Mouse (Mus musculus): ENCODE data around the gene Tnpo1. TPM values are rescaled to one million over a fixed set of nuclear protein-coding genes. Genes with fewer than 3 reads are reported as not detected.

Gene Tnpo1
- total and polyA plus RNA-seq, 2 experiments from 2014 or later = 16.2 to 73.5 TPM

DNA sequence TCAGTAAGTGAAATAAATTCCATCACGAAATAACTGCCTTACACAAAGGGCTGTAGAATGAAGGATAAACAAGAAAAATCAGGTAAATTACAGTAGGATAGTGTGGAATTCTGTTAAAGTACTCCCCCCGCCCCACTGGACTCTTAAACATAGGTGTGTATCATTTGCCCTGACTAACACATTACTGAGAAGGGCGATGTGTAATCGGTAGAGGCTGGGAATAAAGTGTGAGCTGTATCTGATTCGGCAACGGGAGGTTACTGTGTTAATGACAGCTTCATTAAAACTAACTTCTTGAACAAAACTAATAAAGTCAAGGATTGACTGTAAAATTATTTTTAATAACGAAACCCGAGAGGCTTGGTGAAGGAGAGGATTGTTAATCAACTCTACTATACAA, 34.7 kb downstream of the Tnpo1 start:
- no peak overlapping the region for H3K27ac ChIP-seq (ENCODE audit: low read depth, low read length)
- WGBS = 18% methylated on average over 8 of the region's 8 CpGs
- H3K4me2 ChIP-seq (ENCODE audit: low read depth) = peak overlapping the region; percentile 95; the same call in 1 of the 2 replicates
- DNase-seq (no peak), ATAC-seq (no peak)
- no peaks in the 10 kb centered on the region for H3K9me3 ChIP-seq (ENCODE audit: low read length)
- TF ChIP-seq CTCF (IDR thresholded peaks at IDR 0.05; ENCODE audit: low read depth) = no peak
- H3K4me3 ChIP-seq (ENCODE audit: low read depth, low read length) = no peak overlapping the region; the same call in 1 of the 2 replicates
- H3K4me1 ChIP-seq (ENCODE audit: insufficient read depth) = peaks cover 6% of the 10 kb centered on the region; the same call in 1 of the 2 replicates
- peaks cover 9% of the 10 kb centered on the region for H3K36me3 ChIP-seq (ENCODE audit: insufficient read depth)
- no peaks in the 10 kb centered on the region for H3K27me3 ChIP-seq (ENCODE audit: insufficient read depth, low read length)
- no peak overlapping the region for H3K9ac ChIP-seq

DNA sequence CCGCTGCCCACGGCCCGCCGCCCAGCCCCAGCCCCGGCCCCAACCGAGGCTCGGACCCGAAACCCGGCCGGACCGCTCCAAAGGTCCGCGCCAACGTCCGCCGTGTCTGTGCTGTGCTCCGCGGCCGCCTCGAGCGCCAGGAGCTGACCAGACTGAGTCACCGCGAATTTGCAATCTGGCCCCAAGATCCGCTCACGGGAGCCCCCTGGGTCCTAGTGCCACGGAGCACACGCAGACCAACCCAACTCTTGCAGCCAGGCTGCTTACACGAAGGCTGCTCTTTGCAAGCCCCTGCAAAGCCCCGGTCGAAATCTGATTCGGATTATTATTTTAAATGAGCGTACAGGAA, 35.3 kb downstream of the Tnpo1 start:
- H3K27me3 ChIP-seq (ENCODE audit: insufficient read depth, low read length) = no peaks in the 10 kb centered on the region
- peak; percentile 81 for DNase-seq
- peaks cover 6% of the 10 kb centered on the region; the same call in 1 of the 2 replicates for H3K4me1 ChIP-seq (ENCODE audit: insufficient read depth)
- WGBS = under 1% methylated on average over 32 of the region's 32 CpGs
- ATAC-seq = peak; percentile 92
- H3K27ac ChIP-seq (ENCODE audit: low read depth, low read length) = peak overlapping the region; percentile 94
- H3K36me3 ChIP-seq (ENCODE audit: insufficient read depth) = peaks cover 11% of the 10 kb centered on the region
- peak overlapping the region; percentile 74 for H3K4me3 ChIP-seq (ENCODE audit: low read depth, low read length)
- H3K9me3 ChIP-seq (ENCODE audit: low read length) = no peaks in the 10 kb centered on the region
- TF ChIP-seq CTCF (IDR thresholded peaks at IDR 0.05; ENCODE audit: low read depth) = peak; percentile 58
- H3K9ac ChIP-seq = peak overlapping the region; percentile 82
- H3K4me2 ChIP-seq (ENCODE audit: low read depth) = peak overlapping the region; percentile 95

DNA sequence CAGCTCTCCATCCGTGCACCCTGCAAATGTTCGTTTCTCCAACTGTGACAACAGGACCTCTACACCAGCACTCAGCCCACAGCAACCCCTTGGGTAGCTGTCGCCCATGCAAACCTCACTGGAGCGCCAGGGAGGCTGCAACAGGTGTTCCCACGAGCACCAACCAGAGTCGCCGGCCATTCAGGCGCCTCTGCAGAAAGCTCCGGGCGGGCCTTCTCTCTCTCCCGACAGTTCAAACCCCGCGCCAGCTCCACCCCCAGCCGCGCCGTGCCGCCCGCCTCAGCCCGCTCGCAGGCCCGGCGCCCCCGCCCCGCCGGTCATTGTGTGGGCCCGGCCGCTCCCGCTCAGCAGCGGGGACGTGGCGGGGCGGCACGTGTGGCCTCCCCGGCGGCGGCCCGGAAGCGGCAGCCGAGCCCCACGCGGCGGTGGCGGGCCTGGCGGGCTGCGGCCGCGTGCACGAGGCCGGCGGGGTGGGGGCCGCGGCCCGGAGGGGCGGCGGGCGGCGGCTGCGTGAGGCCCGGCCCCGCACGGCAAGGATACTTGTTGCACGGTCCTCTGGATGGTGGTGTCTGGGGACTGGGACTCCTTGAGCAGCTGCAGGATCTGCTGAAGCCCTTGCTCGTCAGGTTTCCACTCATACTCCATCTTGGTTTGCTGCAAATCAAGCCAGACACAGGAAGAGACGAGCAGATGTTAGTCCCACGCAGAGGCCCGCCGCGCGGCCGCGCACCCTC, 35.9 kb downstream of the Tnpo1 start:
- no peak for TF ChIP-seq CTCF (IDR thresholded peaks at IDR 0.05; ENCODE audit: low read depth)
- Histone ChIP-seq H3K9ac (peak overlapping the region; percentile 82), H3K27me3 (ENCODE audit: insufficient read depth, low read length) (no peaks in the 10 kb centered on the region), H3K36me3 (ENCODE audit: insufficient read depth) (peaks cover 16% of the 10 kb centered on the region), H3K4me3 (ENCODE audit: low read depth, low read length) (peak overlapping the region; percentile 74), H3K4me2 (ENCODE audit: low read depth) (peak overlapping the region; percentile 95), H3K4me1 (ENCODE audit: insufficient read depth) (peaks cover 6% of the 10 kb centered on the region; the same call in 1 of the 2 replicates), H3K9me3 (ENCODE audit: low read length) (no peaks in the 10 kb centered on the region), H3K27ac (ENCODE audit: low read depth, low read length) (peak overlapping the region; percentile 94)
- 3% methylated on average over 51 of the region's 71 CpGs for WGBS
- DNase-seq (peak; percentile 39), ATAC-seq (peak; percentile 75)

DNA sequence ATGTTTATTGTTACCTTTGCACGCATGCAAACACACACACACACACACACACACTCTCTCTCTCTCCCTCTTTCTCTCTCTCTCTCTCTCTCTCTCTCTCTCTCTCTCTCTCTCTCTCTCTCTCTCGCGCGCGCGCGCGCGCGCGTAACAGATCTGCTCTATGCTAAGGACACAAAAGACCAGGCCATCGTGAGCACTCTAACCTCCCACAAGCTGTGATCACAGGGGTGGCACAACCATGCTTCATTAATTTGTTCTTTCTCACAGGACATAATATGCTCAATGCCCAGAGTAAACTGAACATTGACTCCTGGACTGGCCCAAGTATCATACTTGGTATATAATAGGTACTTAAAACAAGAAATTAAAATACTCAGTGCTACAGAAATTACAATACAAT, 37.0 kb downstream of the Tnpo1 start:
- Histone ChIP-seq H3K9ac (no peak overlapping the region), H3K4me2 (ENCODE audit: low read depth) (0 out of 2 replicates have a peak overlapping the region, but pooled peaks have one; percentile 8), H3K27ac (ENCODE audit: low read depth, low read length) (no peak overlapping the region), H3K4me3 (ENCODE audit: low read depth, low read length) (no peak overlapping the region), H3K4me1 (ENCODE audit: insufficient read depth) (peaks cover 6% of the 10 kb centered on the region; the same call in 1 of the 2 replicates), H3K9me3 (ENCODE audit: low read length) (no peaks in the 10 kb centered on the region), H3K27me3 (ENCODE audit: insufficient read depth, low read length) (no peaks in the 10 kb centered on the region), H3K36me3 (ENCODE audit: insufficient read depth) (peaks cover 21% of the 10 kb centered on the region)
- TF ChIP-seq CTCF (IDR thresholded peaks at IDR 0.05; ENCODE audit: low read depth) = no peak
- ATAC-seq (no peak), DNase-seq (no peak)
- 11% methylated on average over 11 of the region's 12 CpGs for WGBS

DNA sequence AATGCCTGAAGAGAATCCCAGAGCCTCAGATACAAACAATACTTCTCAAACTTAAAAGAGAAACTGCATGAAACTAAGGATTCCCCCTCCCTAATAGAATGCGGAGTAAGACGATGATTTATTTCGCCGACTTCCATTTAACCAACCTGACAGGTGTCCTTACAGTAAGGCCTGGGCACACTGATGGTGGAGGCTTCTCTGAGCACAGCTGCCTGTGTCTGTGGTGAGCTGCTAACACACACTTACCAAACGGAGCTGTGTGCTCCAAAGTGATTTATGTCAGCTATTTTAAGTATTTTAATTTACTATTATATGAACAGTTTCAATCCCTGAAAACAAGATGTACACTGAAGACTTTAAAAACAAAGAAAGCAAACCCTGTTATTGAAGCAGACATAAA, 42.4 kb downstream of the Tnpo1 start:
- DNase-seq (no peak), ATAC-seq (no peak)
- H3K4me1 ChIP-seq (ENCODE audit: insufficient read depth) = no peaks in the 10 kb centered on the region
- TF ChIP-seq CTCF (IDR thresholded peaks at IDR 0.05; ENCODE audit: low read depth) = no peak
- no peak overlapping the region for H3K27ac ChIP-seq (ENCODE audit: low read depth, low read length)
- no peak overlapping the region for H3K4me2 ChIP-seq (ENCODE audit: low read depth)
- no peak overlapping the region for H3K9ac ChIP-seq
- no peaks in the 10 kb centered on the region for H3K27me3 ChIP-seq (ENCODE audit: insufficient read depth, low read length)
- H3K36me3 ChIP-seq (ENCODE audit: insufficient read depth) = peaks cover 54% of the 10 kb centered on the region
- no peak overlapping the region for H3K4me3 ChIP-seq (ENCODE audit: low read depth, low read length)
- 90% methylated on average over 5 of the region's 5 CpGs for WGBS
- H3K9me3 ChIP-seq (ENCODE audit: low read length) = no peaks in the 10 kb centered on the region

DNA sequence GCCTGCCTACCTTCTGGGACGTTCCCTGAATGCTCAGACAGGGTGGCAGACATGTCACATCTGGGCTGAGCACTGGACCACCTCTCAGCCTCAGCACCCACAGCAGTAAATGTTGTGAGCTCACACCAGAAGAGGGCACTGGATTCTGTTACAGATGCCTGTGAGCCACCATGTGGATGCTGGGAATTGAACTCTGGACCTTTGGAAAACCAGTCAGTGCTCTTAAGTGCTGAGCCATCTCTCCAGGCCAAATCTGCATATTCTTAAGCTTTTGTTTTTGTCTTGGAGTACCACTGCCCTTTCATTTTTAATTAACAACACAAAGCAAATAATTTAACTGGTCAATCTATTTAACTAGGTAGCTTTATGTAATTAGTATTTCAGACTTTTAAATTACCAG, 44.2 kb downstream of the Tnpo1 start:
- Histone ChIP-seq H3K4me3 (ENCODE audit: low read depth, low read length) (no peak overlapping the region), H3K9ac (no peak overlapping the region), H3K4me1 (ENCODE audit: insufficient read depth) (no peaks in the 10 kb centered on the region), H3K27ac (ENCODE audit: low read depth, low read length) (no peak overlapping the region), H3K36me3 (ENCODE audit: insufficient read depth) (peaks cover 56% of the 10 kb centered on the region), H3K27me3 (ENCODE audit: insufficient read depth, low read length) (no peaks in the 10 kb centered on the region), H3K4me2 (ENCODE audit: low read depth) (no peak overlapping the region), H3K9me3 (ENCODE audit: low read length) (no peaks in the 10 kb centered on the region)
- ATAC-seq (no peak), DNase-seq (no peak)
- WGBS = 88% methylated on average over 1 of the region's 1 CpGs
- no peak for TF ChIP-seq CTCF (IDR thresholded peaks at IDR 0.05; ENCODE audit: low read depth)

DNA sequence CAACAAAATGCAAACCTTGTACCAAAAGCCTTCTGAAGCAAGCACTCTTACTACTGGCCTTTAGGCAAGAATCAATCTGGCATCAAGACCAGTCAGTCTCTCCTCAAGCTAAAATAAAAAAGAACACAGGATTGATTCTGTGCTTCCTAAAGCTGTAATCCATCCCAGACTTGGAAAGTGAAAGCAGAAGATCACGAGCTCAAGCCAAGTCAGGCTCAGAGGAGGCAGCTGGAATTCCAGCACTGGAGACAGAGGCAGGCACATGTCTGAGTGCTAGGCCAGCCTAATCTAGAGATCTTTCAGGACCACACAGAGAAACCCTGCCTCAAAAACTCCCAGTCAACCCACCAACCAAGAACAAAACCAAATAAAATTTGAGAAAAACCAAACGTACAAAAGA, 45.8 kb downstream of the Tnpo1 start:
- no peaks in the 10 kb centered on the region for H3K9me3 ChIP-seq (ENCODE audit: low read length)
- H3K9ac ChIP-seq = no peak overlapping the region
- no peaks in the 10 kb centered on the region for H3K4me1 ChIP-seq (ENCODE audit: insufficient read depth)
- no peak overlapping the region for H3K27ac ChIP-seq (ENCODE audit: low read depth, low read length)
- no peak for ATAC-seq
- no peak overlapping the region for H3K4me3 ChIP-seq (ENCODE audit: low read depth, low read length)
- H3K36me3 ChIP-seq (ENCODE audit: insufficient read depth) = peaks cover 47% of the 10 kb centered on the region
- H3K4me2 ChIP-seq (ENCODE audit: low read depth) = no peak overlapping the region
- no peaks in the 10 kb centered on the region for H3K27me3 ChIP-seq (ENCODE audit: insufficient read depth, low read length)
- 59% methylated on average over 2 of the region's 2 CpGs for WGBS
- no peak for TF ChIP-seq CTCF (IDR thresholded peaks at IDR 0.05; ENCODE audit: low read depth)
- DNase-seq = no peak
